Mouse (Mus musculus): ENCODE data around the gene 4932438A13Rik. TPM values are rescaled to one million over a fixed set of nuclear protein-coding genes. Genes with fewer than 3 reads are reported as not detected.
A peak's percentile ranks its signal among the peaks of the same experiment; 100 is the strongest.

4932438A13Rik gene
- polyA plus RNA-seq, 1 experiment from 2014 or later: 51.2 TPM

GRCm38 (mm10) chr3:36941572-36941971 is 78.7 kb downstream of the 4932438A13Rik start:
- Histone ChIP-seq H3K27me3 (no peaks in the 10 kb centered on the region), H3K4me2 (replicated peaks) (no peak overlapping the region), H3K9me3 (replicated peaks) (no peaks in the 10 kb centered on the region), H3K4me3 (replicated peaks) (no peak overlapping the region), H3K27ac (replicated peaks) (peak overlapping the region; percentile 13), H3K9ac (no peak overlapping the region), H3K4me1 (peaks cover 3% of the 10 kb centered on the region; the same call in 1 of the 2 replicates), H3K36me3 (peaks cover 25% of the 10 kb centered on the region; the same call in 1 of the 2 replicates)
- ATAC-seq (ENCODE audit: insufficient number of reproducible peaks, low FRiP score, low TSS enrichment, low read depth): no peak
- 31% methylated on average over 5 of the region's 5 CpGs for WGBS

- no peaks in the 10 kb centered on the region for H3K27me3 ChIP-seq
Measured at GRCm38 (mm10) chr3:36942108-36942507, 79.2 kb downstream of the 4932438A13Rik start.

GRCm38 (mm10) chr3:36943706-36944105 is 80.8 kb downstream of the 4932438A13Rik start:
- Histone ChIP-seq H3K27me3 (no peaks in the 10 kb centered on the region), H3K36me3 (peaks cover 25% of the 10 kb centered on the region), H3K27ac (replicated peaks) (no peak overlapping the region), H3K4me1 (peaks cover 3% of the 10 kb centered on the region; the same call in 1 of the 2 replicates), H3K9ac (no peak overlapping the region), H3K9me3 (replicated peaks) (no peaks in the 10 kb centered on the region), H3K4me2 (replicated peaks) (no peak overlapping the region), H3K4me3 (replicated peaks) (no peak overlapping the region)
- no peak for ATAC-seq (ENCODE audit: insufficient number of reproducible peaks, low FRiP score, low TSS enrichment, low read depth)

More at GRCm38 (mm10) chr3:36942108-36942507, 79.2 kb downstream of the 4932438A13Rik start:
- ATAC-seq (ENCODE audit: insufficient number of reproducible peaks, low FRiP score, low TSS enrichment, low read depth): no peak
- Histone ChIP-seq H3K4me2 (replicated peaks) (no peak overlapping the region), H3K4me1 (peaks cover 3% of the 10 kb centered on the region; the same call in 1 of the 2 replicates), H3K9me3 (replicated peaks) (no peaks in the 10 kb centered on the region), H3K36me3 (peaks cover 20% of the 10 kb centered on the region; the same call in 1 of the 2 replicates), H3K27ac (replicated peaks) (peak overlapping the region; percentile 13; the same call in 1 of the 2 replicates), H3K9ac (no peak overlapping the region), H3K4me3 (replicated peaks) (no peak overlapping the region)
- 46% methylated on average over 6 of the region's 6 CpGs for WGBS

- Histone ChIP-seq H3K27ac (replicated peaks) (no peak overlapping the region), H3K36me3 (peaks cover 25% of the 10 kb centered on the region), H3K9me3 (replicated peaks) (no peaks in the 10 kb centered on the region), H3K9ac (no peak overlapping the region), H3K4me1 (no peaks in the 10 kb centered on the region), H3K4me3 (replicated peaks) (no peak overlapping the region), H3K4me2 (replicated peaks) (no peak overlapping the region), H3K27me3 (no peaks in the 10 kb centered on the region)
- WGBS: 88% methylated on average over 2 of the region's 2 CpGs
- ATAC-seq (ENCODE audit: insufficient number of reproducible peaks, low FRiP score, low TSS enrichment, low read depth): no peak
Measured at GRCm38 (mm10) chr3:37037979-37038378, 175.1 kb downstream of the 4932438A13Rik start.

- Histone ChIP-seq H3K9ac (no peak overlapping the region), H3K4me2 (replicated peaks) (no peak overlapping the region), H3K27ac (replicated peaks) (no peak overlapping the region), H3K27me3 (no peaks in the 10 kb centered on the region), H3K4me3 (replicated peaks) (no peak overlapping the region), H3K36me3 (peaks cover 33% of the 10 kb centered on the region), H3K4me1 (no peaks in the 10 kb centered on the region), H3K9me3 (replicated peaks) (no peaks in the 10 kb centered on the region)
- ATAC-seq (ENCODE audit: insufficient number of reproducible peaks, low FRiP score, low TSS enrichment, low read depth): no peak
Measured at GRCm38 (mm10) chr3:37039811-37040210, 176.9 kb downstream of the 4932438A13Rik start.

- ATAC-seq (ENCODE audit: insufficient number of reproducible peaks, low FRiP score, low TSS enrichment, low read depth): no peak
- Histone ChIP-seq H3K27me3 (no peaks in the 10 kb centered on the region), H3K36me3 (peaks cover 18% of the 10 kb centered on the region), H3K27ac (replicated peaks) (no peak overlapping the region), H3K4me3 (replicated peaks) (no peak overlapping the region), H3K4me1 (no peaks in the 10 kb centered on the region), H3K4me2 (replicated peaks) (no peak overlapping the region), H3K9me3 (replicated peaks) (no peaks in the 10 kb centered on the region), H3K9ac (no peak overlapping the region)
- WGBS: 95% methylated on average over 1 of the region's 1 CpGs
Measured at GRCm38 (mm10) chr3:37051491-37051890, 188.6 kb downstream of the 4932438A13Rik start.

GRCm38 (mm10) chr3:37063406-37063805 is 200.5 kb downstream of the 4932438A13Rik start, which contains the start of gene Adad1:
Adad1 (plus strand) TSS chr3:37063527.
- Histone ChIP-seq H3K9me3 (replicated peaks) (no peaks in the 10 kb centered on the region), H3K27me3 (no peaks in the 10 kb centered on the region), H3K4me2 (replicated peaks) (peak within 1 kb of the TSS; percentile 46), H3K9ac (no peak within 1 kb of the TSS), H3K4me1 (no peaks in the 10 kb centered on the region), H3K27ac (replicated peaks) (no peak within 1 kb of the TSS), H3K4me3 (replicated peaks) (peak within 1 kb of the TSS; percentile 32), H3K36me3 (no peaks in the 10 kb centered on the region)
- ATAC-seq (ENCODE audit: insufficient number of reproducible peaks, low FRiP score, low TSS enrichment, low read depth): no peak
- 51% methylated on average over 39 of the region's 39 CpGs for WGBS

- H3K27ac ChIP-seq (replicated peaks): no peak overlapping the region
- H3K27me3 ChIP-seq: no peaks in the 10 kb centered on the region
- ATAC-seq (ENCODE audit: insufficient number of reproducible peaks, low FRiP score, low TSS enrichment, low read depth): no peak
- H3K4me1 ChIP-seq: no peaks in the 10 kb centered on the region
- no peak overlapping the region for H3K9ac ChIP-seq
- no peak overlapping the region for H3K4me3 ChIP-seq (replicated peaks)
- no peak overlapping the region for H3K4me2 ChIP-seq (replicated peaks)
- H3K36me3 ChIP-seq: no peaks in the 10 kb centered on the region
- H3K9me3 ChIP-seq (replicated peaks): no peaks in the 10 kb centered on the region
Measured at GRCm38 (mm10) chr3:37073211-37073610, 210.3 kb downstream of the 4932438A13Rik start.

- Histone ChIP-seq H3K27ac (replicated peaks) (no peak overlapping the region), H3K36me3 (no peaks in the 10 kb centered on the region), H3K4me3 (replicated peaks) (no peak overlapping the region), H3K9me3 (replicated peaks) (no peaks in the 10 kb centered on the region), H3K4me2 (replicated peaks) (no peak overlapping the region), H3K4me1 (no peaks in the 10 kb centered on the region), H3K27me3 (no peaks in the 10 kb centered on the region), H3K9ac (no peak overlapping the region)
- 76% methylated on average over 4 of the region's 4 CpGs for WGBS
- ATAC-seq (ENCODE audit: insufficient number of reproducible peaks, low FRiP score, low TSS enrichment, low read depth): no peak
Measured at GRCm38 (mm10) chr3:37084860-37085259, 222.0 kb downstream of the 4932438A13Rik start.

GRCm38 (mm10) chr3:37090721-37091120 is 227.8 kb downstream of the 4932438A13Rik start:
- no peak for ATAC-seq (ENCODE audit: insufficient number of reproducible peaks, low FRiP score, low TSS enrichment, low read depth)
- Histone ChIP-seq H3K9ac (no peak overlapping the region), H3K4me1 (no peaks in the 10 kb centered on the region), H3K4me2 (replicated peaks) (no peak overlapping the region), H3K36me3 (no peaks in the 10 kb centered on the region), H3K27me3 (no peaks in the 10 kb centered on the region), H3K4me3 (replicated peaks) (no peak overlapping the region), H3K27ac (replicated peaks) (no peak overlapping the region), H3K9me3 (replicated peaks) (no peaks in the 10 kb centered on the region)
